Mouse (Mus musculus): ENCODE measurements around the gene Ccdc57. TPM values are rescaled to one million over a fixed set of nuclear protein-coding genes. Genes with fewer than 3 reads are reported as not detected.

The Ccdc57 gene
- polyA plus RNA-seq, 1 experiment from 2014 or later, result 3.2 TPM

DNA sequence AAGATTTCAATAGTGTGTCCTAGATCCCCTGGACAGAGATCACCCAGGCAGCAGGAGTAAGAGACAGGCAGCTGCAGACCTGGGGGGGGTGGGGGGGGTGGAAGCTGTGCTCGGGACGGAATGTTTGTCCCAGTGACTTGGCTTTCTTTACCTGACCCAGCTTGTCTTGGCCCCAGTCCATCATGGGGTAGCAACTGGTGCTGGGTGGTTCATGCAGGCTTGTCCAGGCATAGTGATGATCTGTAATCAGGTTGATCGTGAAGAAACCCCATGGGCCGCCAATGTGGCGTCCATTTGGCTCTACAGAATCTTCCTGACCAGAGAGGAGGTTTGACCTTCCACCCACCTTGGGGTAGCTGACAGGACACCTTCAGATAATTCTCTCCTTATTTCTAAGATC, 13.3 kb upstream of the Ccdc57 start:
- H3K27ac ChIP-seq, result no peak overlapping the region
- no peaks in the 10 kb centered on the region for H3K36me3 ChIP-seq (ENCODE audit: inconsistent target)
- H3K79me2 ChIP-seq (ENCODE audit: inconsistent target), result peaks cover 19% of the 10 kb centered on the region
- WGBS (ENCODE audit: missing documents), result 87% methylated on average over 5 of the region's 5 CpGs
- no peak overlapping the region for H3K4me3 ChIP-seq (ENCODE audit: inconsistent target)

DNA sequence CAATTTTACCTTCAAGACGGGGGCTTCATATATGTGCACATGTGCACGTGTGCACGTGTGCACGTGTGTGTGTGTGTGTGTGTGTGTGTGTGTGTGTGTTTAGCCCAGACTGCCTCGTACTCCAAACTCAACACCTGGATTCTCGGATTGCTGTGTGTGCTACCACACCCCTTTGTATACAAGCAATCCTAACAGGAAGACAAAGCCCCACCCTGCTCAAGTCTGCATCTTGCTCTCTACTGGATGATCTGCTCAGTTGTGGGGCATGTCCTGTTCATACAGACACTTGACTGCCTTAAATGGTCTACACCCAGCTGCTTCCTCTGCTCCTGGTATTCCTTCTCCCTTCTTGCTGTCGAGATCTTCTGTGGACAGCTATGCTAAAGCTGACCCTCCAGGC, 12.6 kb upstream of the Ccdc57 start:
- 64% methylated on average over 1 of the region's 7 CpGs for WGBS (ENCODE audit: missing documents)
- no peaks in the 10 kb centered on the region for H3K36me3 ChIP-seq (ENCODE audit: inconsistent target)
- no peak overlapping the region for H3K4me3 ChIP-seq (ENCODE audit: inconsistent target)
- no peak overlapping the region for H3K27ac ChIP-seq
- peaks cover 12% of the 10 kb centered on the region for H3K79me2 ChIP-seq (ENCODE audit: inconsistent target)

DNA sequence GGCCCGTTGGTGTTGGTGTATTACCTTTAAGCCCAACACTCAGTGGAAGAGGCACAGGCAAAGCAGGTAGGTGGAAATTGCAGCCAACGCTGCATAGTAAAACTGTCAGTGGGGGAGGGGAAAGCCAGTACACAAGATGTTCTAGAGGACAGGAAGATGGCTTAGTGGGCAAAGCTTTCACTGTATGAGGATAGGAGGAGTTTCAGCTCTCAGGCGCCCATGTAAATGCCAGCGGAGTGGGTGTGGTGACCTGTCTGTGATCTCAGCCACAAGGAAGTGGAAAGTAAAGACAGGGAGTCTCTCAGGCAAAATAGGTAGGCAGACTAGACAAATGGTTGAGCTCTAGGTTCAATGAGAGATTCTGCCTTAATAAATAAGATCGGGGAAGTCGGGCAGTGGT, 8.3 kb upstream of the Ccdc57 start:
- Histone ChIP-seq H3K27ac (no peak overlapping the region), H3K36me3 (ENCODE audit: inconsistent target) (no peaks in the 10 kb centered on the region), H3K4me3 (ENCODE audit: inconsistent target) (no peak overlapping the region), H3K79me2 (ENCODE audit: inconsistent target) (no peaks in the 10 kb centered on the region)
- 75% methylated on average over 4 of the region's 6 CpGs for WGBS (ENCODE audit: missing documents)

DNA sequence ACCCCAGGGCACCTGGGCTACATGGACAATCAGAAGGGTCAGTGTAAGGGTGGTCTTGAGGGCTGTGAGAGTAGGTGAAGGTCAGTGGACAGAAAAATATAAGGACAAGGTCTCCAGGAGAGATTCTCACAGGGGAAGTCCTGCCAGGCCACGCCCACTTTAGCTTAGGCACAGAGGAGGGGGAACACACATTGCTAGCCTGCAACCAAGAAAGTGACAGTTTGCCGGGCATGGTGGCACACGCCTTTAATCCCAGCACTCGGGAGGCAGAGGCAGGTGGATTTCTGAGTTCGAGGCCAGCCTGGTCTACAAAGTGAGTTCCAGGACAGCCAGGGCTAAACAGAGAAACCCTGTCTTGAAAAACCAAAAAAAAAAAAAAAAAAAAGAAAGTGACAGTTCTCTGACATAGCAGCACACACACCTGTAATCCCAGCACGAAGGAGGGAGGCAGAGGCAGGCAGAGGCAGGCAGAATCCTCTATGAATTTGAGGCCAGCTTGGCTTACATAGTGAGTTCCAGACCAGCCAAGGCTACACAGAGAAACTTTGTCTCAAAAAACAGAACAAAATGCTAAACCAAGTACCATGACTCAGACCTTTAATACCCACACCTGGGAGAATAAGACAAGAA, 7.2 kb upstream of the Ccdc57 start:
- H3K79me2 ChIP-seq (ENCODE audit: inconsistent target), result no peaks in the 10 kb centered on the region
- no peaks in the 10 kb centered on the region for H3K36me3 ChIP-seq (ENCODE audit: inconsistent target)
- 57% methylated on average over 2 of the region's 6 CpGs for WGBS (ENCODE audit: missing documents)
- H3K27ac ChIP-seq, result peak overlapping the region; percentile 53
- no peak overlapping the region for H3K4me3 ChIP-seq (ENCODE audit: inconsistent target)

DNA sequence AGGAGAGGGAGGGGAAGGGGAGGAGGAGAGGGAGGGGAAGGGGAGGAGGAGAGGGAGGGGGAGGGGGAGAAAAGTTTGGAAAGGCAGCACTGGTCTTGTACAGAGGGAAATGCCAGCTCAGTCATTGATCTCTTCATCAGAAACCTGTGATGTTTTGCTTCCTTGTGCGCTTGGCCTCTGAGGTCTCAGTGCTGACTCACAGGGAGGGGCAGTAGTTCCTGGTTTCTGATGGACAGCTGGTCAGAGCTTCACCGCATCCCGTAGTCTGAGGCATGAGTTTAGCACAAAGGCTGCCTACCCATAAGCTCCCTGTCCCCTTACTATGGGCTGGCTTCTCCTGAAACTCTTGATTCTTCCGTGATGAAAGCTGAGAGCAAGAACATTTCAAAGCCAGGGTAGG, 6.1 kb upstream of the Ccdc57 start:
- Histone ChIP-seq H3K36me3 (ENCODE audit: inconsistent target) (no peaks in the 10 kb centered on the region), H3K79me2 (ENCODE audit: inconsistent target) (no peaks in the 10 kb centered on the region), H3K27ac (peak overlapping the region; percentile 53), H3K4me3 (ENCODE audit: inconsistent target) (no peak overlapping the region)
- WGBS (ENCODE audit: missing documents), result 9% methylated on average over 4 of the region's 4 CpGs

DNA sequence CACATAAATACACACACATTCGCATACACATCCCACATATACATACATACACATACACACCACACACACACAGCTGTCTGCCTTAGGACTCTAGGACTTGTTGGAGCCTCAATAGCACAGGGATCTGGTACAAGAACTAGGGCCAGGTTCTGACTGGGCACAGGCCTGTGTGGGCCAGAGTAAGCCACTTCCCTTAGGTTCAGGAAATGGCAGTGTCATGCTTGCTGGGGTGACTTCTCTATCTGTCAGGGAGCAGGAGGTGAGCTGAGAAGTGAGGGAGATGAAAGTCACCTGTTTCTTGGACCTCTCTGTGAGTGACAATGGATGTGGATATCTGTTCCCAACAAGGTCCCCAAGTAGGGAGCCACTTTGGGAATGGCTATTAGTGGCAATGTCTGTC, 5.3 kb upstream of the Ccdc57 start:
- Histone ChIP-seq H3K4me3 (ENCODE audit: inconsistent target) (no peak overlapping the region), H3K27ac (peak overlapping the region; percentile 52), H3K79me2 (ENCODE audit: inconsistent target) (no peaks in the 10 kb centered on the region), H3K36me3 (ENCODE audit: inconsistent target) (no peaks in the 10 kb centered on the region)
- WGBS (ENCODE audit: missing documents), result 81% methylated on average over 1 of the region's 1 CpGs

DNA sequence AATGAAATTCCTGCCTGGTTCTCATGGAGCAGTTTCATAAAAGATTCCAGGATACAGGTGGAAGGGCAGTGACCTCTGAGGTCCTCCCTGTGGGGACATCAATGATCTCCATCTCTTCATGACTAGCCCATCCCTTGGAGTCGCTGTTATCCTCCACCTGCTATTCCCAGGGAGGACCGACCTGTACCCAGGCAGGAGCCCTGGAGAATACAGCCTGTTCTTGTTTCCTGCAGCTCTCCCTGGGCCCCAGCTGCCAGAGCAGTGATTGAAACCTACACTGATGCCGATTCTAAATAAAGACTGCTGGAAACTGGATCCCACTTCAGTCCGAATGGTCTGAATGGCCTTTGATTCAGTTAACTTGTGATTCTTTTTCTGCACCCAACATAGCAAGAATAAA, 1.2 kb downstream of the Ccdc57 start:
- Histone ChIP-seq H3K27ac (no peak overlapping the region), H3K36me3 (ENCODE audit: inconsistent target) (no peaks in the 10 kb centered on the region), H3K79me2 (ENCODE audit: inconsistent target) (peaks cover 12% of the 10 kb centered on the region; the same call in 1 of the 2 replicates), H3K4me3 (ENCODE audit: inconsistent target) (no peak overlapping the region)
- 100% methylated on average over 4 of the region's 4 CpGs for WGBS (ENCODE audit: missing documents)

DNA sequence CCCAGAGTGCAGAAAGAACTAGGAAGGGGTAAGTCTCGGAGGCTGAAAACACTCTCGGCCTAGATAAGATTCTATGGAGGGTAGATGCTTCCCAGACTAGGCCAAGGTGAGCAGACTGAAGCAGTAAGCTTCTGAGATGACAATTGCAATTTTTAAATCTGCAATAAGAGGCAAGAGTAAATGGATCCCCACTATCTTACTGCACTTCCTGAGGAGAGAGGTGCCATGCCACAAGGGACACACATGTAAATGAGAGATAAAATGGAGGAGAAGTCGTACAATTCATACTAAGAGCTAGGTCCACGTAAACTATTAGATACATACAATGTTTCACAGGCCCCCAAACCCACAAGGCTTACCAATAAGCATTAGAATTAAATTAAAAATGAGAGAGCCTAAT, 4.2 kb downstream of the Ccdc57 start:
- Histone ChIP-seq H3K4me3 (ENCODE audit: inconsistent target) (no peak overlapping the region), H3K79me2 (ENCODE audit: inconsistent target) (peaks cover 12% of the 10 kb centered on the region; the same call in 1 of the 2 replicates), H3K27ac (no peak overlapping the region), H3K36me3 (ENCODE audit: inconsistent target) (no peaks in the 10 kb centered on the region)
- 95% methylated on average over 4 of the region's 4 CpGs for WGBS (ENCODE audit: missing documents)

DNA sequence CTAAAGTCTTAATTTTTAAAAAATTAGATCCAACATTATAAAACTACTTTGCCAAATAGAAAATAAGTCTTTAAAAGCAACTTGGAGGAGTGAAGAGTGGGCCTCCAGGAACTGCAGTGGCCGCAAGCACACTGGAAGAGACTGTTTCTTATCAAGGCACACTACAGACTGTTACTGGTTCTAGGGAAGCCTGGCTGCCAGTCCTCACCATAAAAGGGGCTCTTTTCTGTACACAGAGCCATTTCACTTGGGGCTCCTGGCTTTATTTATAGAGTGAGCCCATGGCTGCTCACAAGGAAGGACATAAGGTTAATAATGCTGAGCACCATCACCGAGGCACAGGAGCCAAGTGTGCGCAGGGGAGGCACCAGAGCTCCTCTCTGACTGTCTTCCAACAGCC, 10.1 kb downstream of the Ccdc57 start:
- WGBS (ENCODE audit: missing documents), result 97% methylated on average over 3 of the region's 3 CpGs
- no peaks in the 10 kb centered on the region for H3K79me2 ChIP-seq (ENCODE audit: inconsistent target)
- no peaks in the 10 kb centered on the region for H3K36me3 ChIP-seq (ENCODE audit: inconsistent target)
- H3K27ac ChIP-seq, result no peak overlapping the region
- no peak overlapping the region for H3K4me3 ChIP-seq (ENCODE audit: inconsistent target)

DNA sequence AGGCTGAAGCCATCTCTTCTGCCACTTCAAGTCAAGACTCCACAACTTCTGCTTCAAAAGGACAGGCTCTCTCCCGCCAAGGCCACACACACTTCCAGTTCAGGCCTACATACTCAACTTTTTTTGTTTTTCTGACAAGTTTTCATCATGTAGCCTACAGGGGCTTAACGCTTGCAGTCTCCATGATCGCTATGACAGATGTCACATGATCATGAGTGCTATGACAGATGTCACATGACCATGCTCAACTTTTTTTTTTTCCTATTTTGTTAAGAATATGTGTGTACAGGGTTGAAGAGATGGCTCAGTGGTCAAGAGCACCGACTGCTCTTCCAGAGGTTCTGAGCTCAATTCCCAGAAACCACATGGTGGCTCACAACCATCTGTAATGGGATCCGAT, 14.9 kb downstream of the Ccdc57 start:
- H3K36me3 ChIP-seq (ENCODE audit: inconsistent target), result no peaks in the 10 kb centered on the region
- H3K27ac ChIP-seq, result no peak overlapping the region
- H3K79me2 ChIP-seq (ENCODE audit: inconsistent target), result no peaks in the 10 kb centered on the region
- 97% methylated on average over 5 of the region's 5 CpGs for WGBS (ENCODE audit: missing documents)
- H3K4me3 ChIP-seq (ENCODE audit: inconsistent target), result no peak overlapping the region

DNA sequence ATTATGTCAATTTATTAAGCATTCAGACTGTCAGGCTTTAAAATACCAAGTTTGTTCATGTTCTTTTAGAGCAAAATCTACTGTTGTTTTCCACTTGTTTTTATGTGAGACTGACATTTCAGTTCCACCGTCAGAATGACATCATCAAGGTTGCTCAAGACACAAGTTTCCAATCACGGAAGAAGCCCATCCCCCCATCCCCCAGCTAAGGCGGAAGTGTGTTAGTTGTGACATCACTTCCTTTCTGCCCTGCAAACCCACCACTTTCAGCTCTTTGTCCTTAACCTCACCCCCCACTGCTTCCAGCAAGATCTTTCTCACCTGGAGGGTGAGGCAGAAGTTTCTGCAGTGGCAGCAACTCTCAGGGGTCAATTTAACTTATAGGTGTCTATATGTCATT, 16.2 kb downstream of the Ccdc57 start:
- Histone ChIP-seq H3K27ac (peak overlapping the region; percentile 51), H3K79me2 (ENCODE audit: inconsistent target) (no peaks in the 10 kb centered on the region), H3K4me3 (ENCODE audit: inconsistent target) (no peak overlapping the region), H3K36me3 (ENCODE audit: inconsistent target) (no peaks in the 10 kb centered on the region)
- 5% methylated on average over 3 of the region's 3 CpGs for WGBS (ENCODE audit: missing documents)

DNA sequence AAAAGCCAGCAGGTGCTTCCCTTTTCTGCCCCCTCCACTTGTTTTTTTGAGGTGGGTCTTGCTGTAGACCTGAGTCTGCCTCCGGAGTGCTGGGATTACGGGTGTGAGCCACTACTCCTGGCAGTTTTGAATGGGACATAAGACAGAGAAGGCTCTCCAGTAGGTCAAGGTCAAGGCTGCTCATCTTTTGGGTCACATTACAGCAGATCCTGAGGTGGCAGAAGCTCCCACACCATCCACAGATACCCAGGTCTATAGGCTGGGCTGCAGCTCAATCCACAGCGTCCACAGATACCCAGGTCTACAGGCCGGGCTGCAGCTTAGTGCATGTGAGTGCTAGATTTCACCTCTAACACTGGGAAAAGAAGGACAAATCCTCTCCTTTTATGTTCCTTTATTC, 18.9 kb downstream of the Ccdc57 start:
- no peaks in the 10 kb centered on the region for H3K79me2 ChIP-seq (ENCODE audit: inconsistent target)
- WGBS (ENCODE audit: missing documents), result 93% methylated on average over 4 of the region's 4 CpGs

DNA sequence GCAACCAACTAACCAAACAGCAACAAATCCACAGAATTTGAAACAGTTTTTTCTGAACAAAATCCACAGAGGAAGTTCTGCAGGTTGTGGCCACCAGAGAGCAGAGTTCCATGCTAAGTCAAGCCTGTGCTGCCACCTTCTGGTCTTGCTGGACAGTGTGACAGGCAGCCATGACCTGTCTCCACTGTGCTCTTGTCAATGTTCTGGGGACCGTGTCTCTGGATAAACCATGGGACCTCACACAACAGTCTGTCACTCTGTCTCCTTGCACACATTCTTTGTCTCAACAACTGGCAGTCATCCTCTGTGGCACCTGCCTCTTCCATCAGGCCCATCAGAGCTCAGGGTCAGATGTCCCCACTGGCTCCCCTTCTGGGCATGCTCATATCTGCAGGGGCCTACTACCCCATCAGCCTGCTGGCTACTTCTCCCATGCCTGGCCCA, 27.2 kb downstream of the Ccdc57 start:
- Histone ChIP-seq H3K79me2 (ENCODE audit: inconsistent target) (no peaks in the 10 kb centered on the region), H3K27ac (no peak overlapping the region), H3K4me3 (ENCODE audit: inconsistent target) (no peak overlapping the region), H3K36me3 (ENCODE audit: inconsistent target) (no peaks in the 10 kb centered on the region)
- WGBS (ENCODE audit: missing documents), result 27% methylated on average over 1 of the region's 1 CpGs

More for the DNA sequence above, 18.9 kb downstream of the Ccdc57 start:
- no peaks in the 10 kb centered on the region for H3K36me3 ChIP-seq (ENCODE audit: inconsistent target)
- no peak overlapping the region for H3K27ac ChIP-seq
- no peak overlapping the region for H3K4me3 ChIP-seq (ENCODE audit: inconsistent target)

DNA sequence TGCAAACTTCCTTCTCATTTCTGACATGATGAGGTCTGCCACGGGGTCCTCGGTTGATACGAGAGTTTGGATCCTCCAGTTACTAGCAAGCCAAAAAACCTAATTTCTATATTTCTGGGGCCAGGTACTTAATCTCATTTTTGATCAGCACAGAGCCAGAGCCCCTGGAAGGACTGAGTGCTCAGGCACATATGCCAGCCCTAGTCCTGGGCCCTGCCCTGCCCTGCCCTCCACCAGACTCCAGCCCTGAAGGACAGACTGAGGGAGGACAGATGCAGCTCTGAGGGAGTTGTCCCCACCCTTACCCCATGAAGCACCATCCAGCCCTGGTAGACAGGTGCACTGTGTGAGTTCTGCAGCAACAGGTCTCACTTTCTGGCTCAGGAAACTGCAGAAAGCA, 28.1 kb downstream of the Ccdc57 start:
- Histone ChIP-seq H3K4me3 (ENCODE audit: inconsistent target) (no peak overlapping the region), H3K27ac (no peak overlapping the region), H3K36me3 (ENCODE audit: inconsistent target) (no peaks in the 10 kb centered on the region), H3K79me2 (ENCODE audit: inconsistent target) (no peaks in the 10 kb centered on the region)
- WGBS (ENCODE audit: missing documents), result 97% methylated on average over 3 of the region's 3 CpGs

DNA sequence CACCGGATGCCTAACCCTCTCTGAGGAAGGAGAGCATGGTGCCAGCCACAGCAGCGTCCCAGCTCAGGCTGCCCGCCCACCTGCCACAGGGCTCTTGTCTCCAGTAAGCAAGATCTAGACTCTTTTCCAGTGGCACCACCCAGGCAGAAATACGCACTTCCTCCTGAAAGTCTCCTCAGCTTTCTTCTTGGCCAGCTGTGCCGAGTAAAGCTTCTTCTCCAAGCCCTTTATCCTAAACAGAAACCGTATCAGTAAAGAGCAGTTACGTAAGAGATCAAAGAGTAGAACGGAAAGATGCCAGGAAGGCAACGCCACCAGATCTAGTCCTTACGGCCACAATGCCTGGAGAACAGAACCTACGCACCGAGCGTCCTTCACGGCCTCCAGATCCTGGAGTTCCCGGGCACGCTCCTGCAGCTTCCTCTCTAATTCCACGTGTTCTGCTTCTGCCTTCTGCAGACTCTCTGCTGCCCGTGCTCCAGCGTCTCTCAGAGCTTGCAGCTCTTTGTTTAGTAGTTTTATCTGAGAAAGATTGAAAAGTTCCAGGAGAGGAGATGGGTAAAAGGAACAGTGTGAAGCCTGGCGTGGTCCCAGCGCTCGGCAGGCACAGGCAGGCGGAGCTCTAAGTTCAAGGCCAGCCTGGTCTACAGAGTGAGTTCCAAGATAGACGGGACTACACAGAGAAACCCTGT, 29.4 kb downstream of the Ccdc57 start:
- WGBS (ENCODE audit: missing documents), result 85% methylated on average over 24 of the region's 24 CpGs
- no peak overlapping the region for H3K27ac ChIP-seq
- H3K4me3 ChIP-seq (ENCODE audit: inconsistent target), result no peak overlapping the region
- H3K79me2 ChIP-seq (ENCODE audit: inconsistent target), result no peaks in the 10 kb centered on the region
- H3K36me3 ChIP-seq (ENCODE audit: inconsistent target), result no peaks in the 10 kb centered on the region
